Mouse (Mus musculus) v-Abl transformed pro-B cells (cell line): ENCODE measurements around the gene Cep72.
"Not testable (repeated sequence)": the region's sequence is repeated elsewhere in the genome, so short reads cannot be mapped to it uniquely, and the experiment has no call there.

Source experiments
- in situ Hi-C, 2 experiments: fragments of 400-800 bp; cut with MboI; formaldehyde crosslinking; loops; one replicate each; pipeline ENCODE4 v1.15.1; 2025; ENCODE audit not compliant: unreplicated experiment in 2 of 2

Gene Cep72

GRCm38 (mm10) chr13:74061613-74062377 lies at the start of gene Cep72:
TSS of gene Cep72 (minus strand) at chr13:74062299.
- in situ Hi-C loops: no loop called here

GRCm38 (mm10) chr13:74107410-74107809 lies 45.3 kb upstream of the Cep72 start:
- in situ Hi-C loops: no loop called here

GRCm38 (mm10) chr13:74104417-74104816 lies 42.3 kb upstream of the Cep72 start:
- in situ Hi-C loops: loop anchor here in 1 of 2 experiments (5.0 kb wide), 1 partner anchor 93 kb away; no protein-coding TSS in a partner anchor

GRCm38 (mm10) chr13:74102831-74103582 lies 40.9 kb upstream of the Cep72 start:
- in situ Hi-C loops: loop anchor here in 1 of 2 experiments (5.0 kb wide), 1 partner anchor 94 kb away; no protein-coding TSS in a partner anchor

GRCm38 (mm10) chr13:74102108-74102830 lies 40.2 kb upstream of the Cep72 start:
- in situ Hi-C loops: loop anchor here in 1 of 2 experiments (5.0 kb wide), 1 partner anchor 95 kb away; no protein-coding TSS in a partner anchor

- in situ Hi-C loops: loop anchor here (5.0 to 25.0 kb wide), 4 partner anchors 124 to 413 kb away; no protein-coding TSS in a partner anchor
Measured at GRCm38 (mm10) chr13:74098913-74099312, 36.8 kb upstream of the Cep72 start.

- in situ Hi-C loops: loop anchor here (5.0 to 25.0 kb wide), 4 partner anchors 122 to 415 kb away; no protein-coding TSS in a partner anchor
Measured at GRCm38 (mm10) chr13:74096715-74097363, 34.7 kb upstream of the Cep72 start.

- in situ Hi-C loops: loop anchor here (5.0 to 25.0 kb wide), 4 partner anchors 121 to 416 kb away; no protein-coding TSS in a partner anchor
Measured at GRCm38 (mm10) chr13:74095936-74096335, 33.8 kb upstream of the Cep72 start.

- in situ Hi-C loops: loop anchor here (10.0 to 25.0 kb wide), 2 partner anchors 115 to 422 kb away; no protein-coding TSS in a partner anchor
Measured at GRCm38 (mm10) chr13:74090265-74090664, 28.2 kb upstream of the Cep72 start.

- in situ Hi-C loops: no loop called here
Measured at GRCm38 (mm10) chr13:74073369-74073768, 11.3 kb upstream of the Cep72 start.

GRCm38 (mm10) chr13:74071714-74072113 lies 9.6 kb upstream of the Cep72 start:
- in situ Hi-C loops: no loop called here

- in situ Hi-C loops: not testable (repeated sequence)
Measured at GRCm38 (mm10) chr13:74071244-74071643, 9.1 kb upstream of the Cep72 start.

- in situ Hi-C loops: no loop called here
Measured at GRCm38 (mm10) chr13:74066576-74066975, 4.5 kb upstream of the Cep72 start.

GRCm38 (mm10) chr13:74063340-74064050 lies 1.4 kb upstream of the Cep72 start:
- in situ Hi-C loops: no loop called here

- in situ Hi-C loops: no loop called here
Measured at GRCm38 (mm10) chr13:74062378-74063128, 454 bp upstream of the Cep72 start.

- in situ Hi-C loops: no loop called here
Measured at GRCm38 (mm10) chr13:74058081-74058480, 4.0 kb downstream of the Cep72 start.

GRCm38 (mm10) chr13:74056194-74056593 lies 5.9 kb downstream of the Cep72 start:
- in situ Hi-C loops: no loop called here

- in situ Hi-C loops: no loop called here
Measured at GRCm38 (mm10) chr13:74039926-74040325, 22.2 kb downstream of the Cep72 start.

GRCm38 (mm10) chr13:74035776-74036175 lies 26.3 kb downstream of the Cep72 start:
- in situ Hi-C loops: no loop called here
